Mouse (Mus musculus): ENCODE measurements around the gene Uso1.

DNA sequence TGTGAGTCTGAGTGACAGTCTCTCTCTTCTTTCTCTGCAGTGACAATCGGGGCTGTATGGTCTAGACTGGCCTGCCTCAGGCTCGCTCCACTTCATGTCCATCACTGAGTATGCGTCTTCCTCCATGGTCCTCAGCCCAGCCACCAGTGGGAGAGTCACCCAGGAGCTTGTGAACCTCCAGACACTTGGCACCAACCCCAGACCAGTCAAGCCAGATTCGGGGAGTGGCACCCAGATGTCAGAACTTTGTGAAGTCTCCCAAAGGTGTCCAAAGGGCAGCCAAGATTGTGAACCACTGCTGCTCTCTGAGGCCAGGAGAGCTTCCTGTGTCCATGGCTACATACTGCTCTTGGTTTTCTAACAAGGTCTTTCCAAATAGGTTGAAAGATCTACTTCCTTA, 74.5 kb downstream of the Uso1 start:
- TF ChIP-seq GATA1 (IDR thresholded peaks at IDR 0.05; ENCODE audit: low read length) (no peak), TAL1 (IDR thresholded peaks at IDR 0.05; ENCODE audit: low read length) (no peak)

Measured in erythroblast, embryonic 14.5 days (primary cell).